Mouse (Mus musculus) lung, embryonic 16.5 days (tissue): Measurements from ENCODE around the gene Slc32a1. TPM values are rescaled to one million over a fixed set of nuclear protein-coding genes. Genes with fewer than 3 reads are reported as not detected.
A peak's percentile ranks its signal among the peaks of the same experiment; 100 is the strongest.

ENCODE experiments used
- microRNA counts: library from miRNA; unstranded; fragments of <30 nt; microRNA quantifications from one replicate; lab custom pipeline; 2016
- microRNA-seq: library from miRNA; unstranded; fragments of <30 nt; microRNA quantifications from one replicate; pipeline ENCODE4, GENCODE M21; 2016
- polyA plus RNA-seq: library from polyadenylated mRNA; unstranded; fragments of >200 nt; fragmentation: Nextera tagmentation; extraction: Ambion mirVana; gene quantifications from 2 replicates; pipeline ENCODE4 v1.2.1, GENCODE M21; 2015

Gene Slc32a1
- polyA plus RNA-seq, 1 experiment from 2014 or later: not detected

MicroRNAs within 50 kb of the gene (microRNA counts, 519-probe panel; counts per million panel counts)
- microRNA mmu-miR-3474 (lab: Ali Mortazavi, UCI): not detected

Small RNAs within 50 kb of the gene (microRNA-seq; reads per million reads assigned to microRNA genes)
- 2.0 reads per million, percentile 3 among the genes with 10 or more reads in this experiment for gene Mir3474

Other genes starting within 250 kb of the Slc32a1 start
- 1.9 and 5.3 TPM in 2 replicates for gene Snhg11, start 235.1 kb upstream of the Slc32a1 start, polyA plus RNA-seq
- 13.6 and 15.2 TPM in 2 replicates for gene Ralgapb, start 200.9 kb upstream of the Slc32a1 start, polyA plus RNA-seq
- not detected in 2 replicates for gene Adig, start 108.2 kb upstream of the Slc32a1 start, polyA plus RNA-seq
- not detected in 2 replicates for gene Arhgap40, start 98.0 kb upstream of the Slc32a1 start, polyA plus RNA-seq
- 4.9 and 7.2 TPM in 2 replicates for gene Actr5, start 14.1 kb downstream of the Slc32a1 start, polyA plus RNA-seq
- 22.5 and 24.4 TPM in 2 replicates for gene Ppp1r16b, start 54.6 kb downstream of the Slc32a1 start, polyA plus RNA-seq
- 60.1 and 63.1 TPM in 2 replicates for gene Fam83d, start 157.3 kb downstream of the Slc32a1 start, polyA plus RNA-seq
- gene Dhx35, start 184.0 kb downstream of the Slc32a1 start, polyA plus RNA-seq: 12.5 and 13.9 TPM in 2 replicates